Mouse (Mus musculus) limb, embryonic 15.5 days (tissue): Measurements from ENCODE around the gene Eno2. TPM values are rescaled to one million over a fixed set of nuclear protein-coding genes. Genes with fewer than 3 reads are reported as not detected.

Experiments used
- ATAC-seq: fragments of 200-750 bp; cut with Nextera tagmentation; 2 replicates; pipeline ENCODE4 v1.8.0; 2017; ENCODE audit warnings: low read depth, moderate TSS enrichment; ENCODE audit not compliant: insufficient number of reproducible peaks, low FRiP score, low TSS enrichment
- H3K27ac ChIP-seq: fragments of 300-500 bp; sonication (generic); 2 replicates; pipeline ENCODE4 v1.5.1; 2015; ENCODE audit warnings: moderate library complexity, mild to moderate bottlenecking, inconsistent platforms
- H3K27me3 ChIP-seq: fragments of 300-500 bp; sonication (generic); 2 replicates; pipeline ENCODE4 v1.6.1; 2015; ENCODE audit warnings: inconsistent platforms
- H3K36me3 ChIP-seq: fragments of 300-500 bp; sonication (generic); 2 replicates; pipeline ENCODE4 v1.6.1; 2015; ENCODE audit warnings: inconsistent platforms
- H3K4me1 ChIP-seq: fragments of 300-500 bp; sonication (generic); 2 replicates; pipeline ENCODE4 v1.6.1; 2015; ENCODE audit warnings: inconsistent platforms
- H3K4me2 ChIP-seq: fragments of 300-500 bp; sonication (generic); 2 replicates; pipeline ENCODE4 v1.6.1; 2015; ENCODE audit warnings: mild to moderate bottlenecking, inconsistent platforms
- H3K4me3 ChIP-seq: fragments of 300-500 bp; sonication (generic); 2 replicates; pipeline ENCODE4 v1.5.1; 2015; ENCODE audit warnings: mild to moderate bottlenecking, inconsistent platforms
- H3K9ac ChIP-seq: fragments of 300-500 bp; sonication (generic); 2 replicates; pipeline ENCODE4 v1.6.1; 2015; ENCODE audit warnings: inconsistent platforms
- H3K9me3 ChIP-seq: fragments of 300-500 bp; sonication (generic); 2 replicates; pipeline ENCODE4 v1.6.1; 2016; ENCODE audit warnings: inconsistent platforms
- WGBS: fragments of 180-500 bp; shearing (Covaris S2); methylation state at CpG from one replicate; pipeline ENCODE4 v1.1.7; 2015; 5-methylcytosine and 5-hydroxymethylcytosine counted together
- microRNA counts: library from miRNA; unstranded; fragments of <30 nt; microRNA quantifications from one replicate; lab custom pipeline; 2016
- microRNA-seq: library from miRNA; unstranded; fragments of <30 nt; microRNA quantifications from one replicate; pipeline ENCODE4, GENCODE M21; 2016
- polyA plus RNA-seq: library from polyadenylated mRNA; unstranded; fragments of >200 nt; fragmentation: Nextera tagmentation; extraction: Ambion mirVana; gene quantifications from 2 replicates; pipeline ENCODE4 v1.2.1, GENCODE M21; 2015

The Eno2 gene
- polyA plus RNA-seq, 1 experiment from 2014 or later: 9.1 TPM

GRCm38 (mm10) chr6:124712918-124713317, 56.6 kb downstream of the Eno2 start:
- peak overlapping the region; percentile 76 for H3K9ac ChIP-seq
- peaks cover 55% of the 10 kb centered on the region for H3K36me3 ChIP-seq
- WGBS: 5% methylated on average over 11 of the region's 11 CpGs
- H3K4me2 ChIP-seq: peak overlapping the region; percentile 85
- no peaks in the 10 kb centered on the region for H3K27me3 ChIP-seq
- peaks cover 43% of the 10 kb centered on the region for H3K4me1 ChIP-seq
- H3K9me3 ChIP-seq: no peaks in the 10 kb centered on the region
- no peak for ATAC-seq
- peak overlapping the region; percentile 88; the same call in 1 of the 2 replicates for H3K27ac ChIP-seq
- peak overlapping the region; percentile 94 for H3K4me3 ChIP-seq

DNA sequence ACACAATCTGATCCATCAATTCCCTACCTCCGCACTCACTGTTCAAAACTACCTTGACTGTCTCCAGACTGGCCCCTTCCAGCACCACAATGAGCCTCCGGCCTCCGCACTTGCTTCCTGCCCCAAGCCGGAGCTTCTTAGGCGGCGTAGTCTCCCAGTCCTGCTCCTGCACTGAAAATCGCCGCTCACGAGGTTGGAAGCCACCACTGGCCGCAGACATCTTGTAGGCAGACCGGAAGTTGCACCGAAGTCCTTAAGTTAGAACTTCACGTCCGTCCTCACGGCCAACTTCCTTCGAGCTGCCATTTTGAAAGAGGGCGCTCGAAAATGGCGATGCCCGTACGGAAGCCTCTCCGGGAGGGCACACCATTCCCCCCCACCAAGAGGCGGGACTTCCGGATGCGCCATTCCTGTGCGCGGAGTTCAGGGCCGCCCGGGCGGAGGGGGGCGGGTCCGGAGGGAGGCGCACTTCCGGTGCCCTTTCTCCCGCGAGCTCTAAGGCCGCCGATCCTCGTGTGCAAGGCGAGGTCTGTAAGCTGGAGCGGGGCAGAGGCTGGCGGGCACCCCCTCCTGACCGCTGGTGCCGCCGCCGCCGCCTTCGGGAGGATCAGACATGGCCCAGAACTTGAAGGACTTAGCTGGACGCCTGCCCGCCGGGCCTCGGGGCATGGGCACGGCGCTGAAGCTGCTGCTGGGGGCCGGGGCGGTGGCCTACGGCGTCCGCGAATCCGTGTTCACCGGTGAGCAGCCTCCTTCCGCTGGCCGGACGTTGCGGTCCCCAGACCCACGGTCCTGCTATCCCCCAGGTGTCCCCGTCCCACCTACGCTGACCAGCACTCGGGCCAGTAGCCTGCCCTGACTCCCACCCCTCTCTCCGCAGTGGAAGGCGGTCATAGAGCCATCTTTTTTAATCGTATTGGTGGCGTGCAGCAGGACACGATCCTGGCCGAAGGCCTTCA, 57.4 kb downstream of the Eno2 start, which contains the start of the genes Emg1 and Phb2:
Emg1 (minus strand) TSS at position 355 of the 959 bp plus-strand sequence.
Phb2 (plus strand) TSS at position 513 of the 959 bp plus-strand sequence.
- peaks cover 43% of the 10 kb centered on the region for H3K4me1 ChIP-seq
- H3K36me3 ChIP-seq: peaks cover 53% of the 10 kb centered on the region
- no peaks in the 10 kb centered on the region for H3K9me3 ChIP-seq
- H3K4me2 ChIP-seq: peak within 1 kb of the TSS; percentile 85
- peak; percentile 95 for ATAC-seq
- peak within 1 kb of the TSS; percentile 94 for H3K4me3 ChIP-seq
- no peaks in the 10 kb centered on the region for H3K27me3 ChIP-seq
- H3K27ac ChIP-seq: peak within 1 kb of the TSS; percentile 90
- WGBS: under 1% methylated on average over 76 of the region's 76 CpGs
- H3K9ac ChIP-seq: peak within 1 kb of the TSS; percentile 85

MicroRNAs encoded within 50 kb of the gene (microRNA counts, 519-probe panel; counts per million panel counts)
- microRNA mmu-miR-141 (lab: Ali Mortazavi, UCI) (2,767 counts per million, percentile 61 among the panel's probes with 10 or more counts), microRNA mmu-miR-200c (lab: Ali Mortazavi, UCI) (3,330 counts per million, percentile 79 among the panel's probes with 10 or more counts)

Small RNAs within 50 kb of the gene (microRNA-seq; reads per million reads assigned to microRNA genes)
- 619 reads per million, percentile 70 among the genes with 10 or more reads in this experiment for gene Mir141
- 4,345 reads per million, percentile 87 among the genes with 10 or more reads in this experiment for gene Mir200c

Other genes starting within 250 kb of the Eno2 start
- gene C1s1, start 227.3 kb downstream of the Eno2 start, polyA plus RNA-seq: 5.5 and 6.6 TPM in 2 replicates
- not detected in 2 replicates for gene C1rb, start 199.4 kb downstream of the Eno2 start, polyA plus RNA-seq
- gene C1s2, start 133.6 kb downstream of the Eno2 start, polyA plus RNA-seq: 0.14 TPM in 1 of 2 replicates, not detected in the other
- gene Lpcat3, start 106.6 kb downstream of the Eno2 start, polyA plus RNA-seq: 46.1 and 55.0 TPM in 2 replicates
- gene Emg1, start 57.5 kb downstream of the Eno2 start, polyA plus RNA-seq: 164 and 183 TPM in 2 replicates
- 285 and 312 TPM in 2 replicates for gene Phb2, start 57.3 kb downstream of the Eno2 start, polyA plus RNA-seq
- 17.4 and 17.8 TPM in 2 replicates for gene Ptpn6, start 31.0 kb downstream of the Eno2 start, polyA plus RNA-seq
- gene Grcc10, start 28.3 kb downstream of the Eno2 start, polyA plus RNA-seq: 356 and 402 TPM in 2 replicates
- 0.10 TPM in 1 of 2 replicates, not detected in the other for gene Gm45234, start 13.7 kb downstream of the Eno2 start, polyA plus RNA-seq
- 15.1 and 15.7 TPM in 2 replicates for gene Atn1, start 13.1 kb downstream of the Eno2 start, polyA plus RNA-seq
- 0.36 and 0.83 TPM in 2 replicates for gene Lrrc23, start 10.1 kb upstream of the Eno2 start, polyA plus RNA-seq
- 14.1 and 15.5 TPM in 2 replicates for gene Spsb2, start 39.0 kb upstream of the Eno2 start, polyA plus RNA-seq
- 940 and 1,131 TPM in 2 replicates for gene Tpi1, start 44.6 kb upstream of the Eno2 start, polyA plus RNA-seq
- 134 and 136 TPM in 2 replicates for gene Usp5, start 59.8 kb upstream of the Eno2 start, polyA plus RNA-seq
- 124 and 141 TPM in 2 replicates for gene Cdca3, start 59.9 kb upstream of the Eno2 start, polyA plus RNA-seq
- gene Gnb3, start 70.6 kb upstream of the Eno2 start, polyA plus RNA-seq: 0.96 and 3.2 TPM in 2 replicates
- gene P3h3, start 88.1 kb upstream of the Eno2 start, polyA plus RNA-seq: 43.7 and 62.3 TPM in 2 replicates
- gene Gpr162, start 94.3 kb upstream of the Eno2 start, polyA plus RNA-seq: 1.6 and 2.9 TPM in 2 replicates
- 0.24 and 0.31 TPM in 2 replicates for gene Cd4, start 118.5 kb upstream of the Eno2 start, polyA plus RNA-seq
- gene Lag3, start 142.0 kb upstream of the Eno2 start, polyA plus RNA-seq: 2.3 TPM in 2 replicates
- 241 and 331 TPM in 2 replicates for gene Ptms, start 150.4 kb upstream of the Eno2 start, polyA plus RNA-seq
- 352 and 365 TPM in 2 replicates for gene Mlf2, start 161.7 kb upstream of the Eno2 start, polyA plus RNA-seq
- 146 and 160 TPM in 2 replicates for gene Cops7a, start 195.9 kb upstream of the Eno2 start, polyA plus RNA-seq
- 20.8 and 21.3 TPM in 2 replicates for gene Pianp, start 227.0 kb upstream of the Eno2 start, polyA plus RNA-seq
- gene Zfp384, start 239.5 kb upstream of the Eno2 start, polyA plus RNA-seq: 16.9 and 17.9 TPM in 2 replicates